Mouse (Mus musculus): ENCODE measurements around the gene Shc1.
A peak's percentile ranks its signal among the peaks of the same experiment; 100 is the strongest.
"Not testable (repeated sequence)": the region's sequence is repeated elsewhere in the genome, so short reads cannot be mapped to it uniquely, and the experiment has no call there.

Shc1 gene

DNA sequence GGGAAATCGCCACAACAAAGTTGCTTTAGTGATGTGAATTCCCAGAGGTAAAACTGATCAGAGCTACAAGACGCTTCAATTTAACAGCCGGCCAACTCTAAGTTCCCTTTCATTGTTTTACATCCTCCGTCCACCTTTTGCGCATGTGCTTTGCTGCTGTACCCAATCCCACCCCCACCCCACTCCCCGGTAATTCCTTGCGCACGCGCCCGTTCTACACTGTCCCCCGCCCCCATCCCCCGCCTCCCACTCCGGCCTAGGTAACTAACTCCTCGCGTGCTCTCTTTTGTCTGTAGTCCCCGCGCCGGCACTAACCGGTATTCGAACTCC is 438 bp upstream of the Shc1 start:
- no peak for DNase-seq (ENCODE audit: low read depth, low spot score)

DNA sequence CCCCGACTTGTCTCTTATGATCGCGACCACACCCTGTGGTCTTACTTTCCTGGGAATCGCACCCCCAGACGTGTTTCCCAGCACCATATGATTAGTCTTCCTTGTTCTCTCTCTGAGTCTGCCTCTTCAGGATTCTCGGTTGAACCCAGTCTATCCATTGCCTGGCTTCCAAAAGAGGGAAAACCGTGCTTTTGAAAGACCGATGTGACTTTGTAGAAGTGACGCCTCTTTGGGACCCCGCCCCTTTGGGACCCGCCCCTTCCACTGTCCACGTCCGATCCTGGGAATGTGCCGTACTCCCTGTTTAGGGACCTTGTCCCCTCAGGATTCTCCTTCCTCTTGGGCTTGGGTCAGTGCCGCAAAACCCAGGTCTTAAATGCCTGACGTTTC is 613 bp downstream of the Shc1 start:
- no peak for DNase-seq (ENCODE audit: low read depth, low spot score)

DNA sequence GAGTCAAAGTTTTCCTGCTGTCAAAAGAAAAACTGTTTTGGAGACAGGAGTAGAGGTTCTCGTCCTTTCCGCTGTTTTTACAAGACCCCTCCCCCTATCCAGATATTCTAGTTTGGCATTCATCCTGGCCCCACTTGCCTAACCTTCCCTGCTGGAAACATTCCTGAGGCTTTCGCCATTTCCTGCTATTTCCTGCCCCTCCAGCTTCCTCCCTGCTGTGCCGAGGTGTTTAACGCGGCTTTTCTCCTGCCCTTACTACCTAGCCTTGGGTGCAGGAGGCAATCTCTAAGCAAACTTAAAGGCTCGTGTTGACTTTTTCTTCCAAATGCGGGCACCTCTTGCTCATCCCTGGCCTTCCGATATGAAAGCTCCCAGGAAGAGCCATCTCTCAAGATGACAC is 1.3 kb downstream of the Shc1 start:
- no peak for DNase-seq (ENCODE audit: low read depth, low spot score)

DNA sequence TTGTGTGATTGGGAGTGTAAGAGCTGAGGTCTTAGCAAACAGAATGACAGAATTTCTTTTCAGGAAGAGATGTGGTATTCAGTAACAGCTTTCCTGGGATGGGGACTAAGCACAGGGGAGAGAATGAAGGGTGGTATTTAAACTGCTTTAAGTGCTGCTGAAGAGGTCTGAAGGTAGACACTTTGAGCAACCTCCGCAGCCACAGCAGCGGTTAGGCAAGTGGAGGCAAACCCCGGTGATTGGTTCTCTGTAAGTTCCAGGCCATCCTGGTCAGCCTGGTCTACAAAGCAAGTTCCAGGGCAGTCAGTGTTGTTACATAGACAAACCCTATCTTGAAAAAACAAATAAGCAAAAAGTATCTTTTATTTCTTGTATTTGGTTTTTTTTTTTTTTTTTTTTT is 1.7 kb downstream of the Shc1 start:
- DNase-seq (ENCODE audit: low read depth, low spot score) = no peak

DNA sequence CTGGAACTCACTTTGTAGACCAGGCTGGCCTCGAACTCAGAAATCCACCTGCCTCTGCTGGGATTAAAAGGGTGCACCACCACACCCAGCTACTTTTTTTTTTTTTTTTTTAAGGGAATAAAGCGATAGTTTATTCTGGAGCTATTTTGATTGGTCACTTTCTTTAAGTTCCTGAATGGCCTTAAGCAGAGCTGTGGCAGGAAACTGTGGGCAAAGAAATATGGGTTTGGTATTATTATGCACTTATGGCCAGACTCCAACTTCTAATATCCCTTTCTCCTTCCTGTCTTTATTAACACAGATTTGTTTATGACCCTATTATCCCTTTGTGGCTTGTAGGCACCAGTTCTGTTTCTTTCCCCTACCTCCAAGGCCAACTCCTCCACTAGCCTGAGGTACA is 2.2 kb downstream of the Shc1 start:
- DNase-seq (ENCODE audit: low read depth, low spot score) = no peak

DNA sequence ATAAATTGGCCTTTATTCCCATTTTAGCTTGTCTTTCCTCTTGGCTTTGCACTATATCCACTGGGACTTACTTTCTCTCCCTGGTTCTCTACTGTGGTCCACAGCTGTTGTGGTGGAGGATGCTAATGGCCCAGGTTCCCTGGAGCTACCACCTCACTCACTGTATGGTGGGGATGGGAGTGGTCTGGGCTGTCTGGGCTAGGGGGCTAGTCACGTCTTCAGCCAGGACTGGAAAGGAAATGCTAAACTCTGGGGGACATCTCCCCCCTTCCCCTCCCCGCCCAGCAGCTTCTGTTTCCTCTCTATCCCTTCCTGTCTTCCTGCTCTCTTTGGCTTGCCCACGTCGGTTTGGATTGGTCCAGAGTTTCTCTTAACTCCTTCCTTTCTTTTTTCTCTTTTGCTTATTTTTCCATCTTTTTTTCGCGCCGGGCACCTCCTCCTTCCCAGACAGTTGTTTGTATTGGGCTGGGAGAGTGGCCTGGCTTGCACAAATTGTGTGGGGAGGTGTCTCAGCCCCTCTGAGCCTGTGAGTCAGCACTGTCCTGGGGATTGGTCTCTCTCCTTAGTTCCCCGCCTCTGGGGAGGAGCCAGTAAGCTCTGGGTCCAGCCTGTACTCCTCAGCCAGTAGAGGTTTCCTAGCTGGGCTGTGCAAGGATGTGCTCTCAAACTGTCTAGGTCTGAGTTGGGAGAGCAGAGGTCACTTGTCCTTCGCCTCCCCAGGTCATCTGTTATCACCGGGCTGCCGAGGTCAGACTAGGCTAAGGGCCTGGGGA is 2.9 kb downstream of the Shc1 start:
- DNase-seq (ENCODE audit: low read depth, low spot score) = no peak

DNA sequence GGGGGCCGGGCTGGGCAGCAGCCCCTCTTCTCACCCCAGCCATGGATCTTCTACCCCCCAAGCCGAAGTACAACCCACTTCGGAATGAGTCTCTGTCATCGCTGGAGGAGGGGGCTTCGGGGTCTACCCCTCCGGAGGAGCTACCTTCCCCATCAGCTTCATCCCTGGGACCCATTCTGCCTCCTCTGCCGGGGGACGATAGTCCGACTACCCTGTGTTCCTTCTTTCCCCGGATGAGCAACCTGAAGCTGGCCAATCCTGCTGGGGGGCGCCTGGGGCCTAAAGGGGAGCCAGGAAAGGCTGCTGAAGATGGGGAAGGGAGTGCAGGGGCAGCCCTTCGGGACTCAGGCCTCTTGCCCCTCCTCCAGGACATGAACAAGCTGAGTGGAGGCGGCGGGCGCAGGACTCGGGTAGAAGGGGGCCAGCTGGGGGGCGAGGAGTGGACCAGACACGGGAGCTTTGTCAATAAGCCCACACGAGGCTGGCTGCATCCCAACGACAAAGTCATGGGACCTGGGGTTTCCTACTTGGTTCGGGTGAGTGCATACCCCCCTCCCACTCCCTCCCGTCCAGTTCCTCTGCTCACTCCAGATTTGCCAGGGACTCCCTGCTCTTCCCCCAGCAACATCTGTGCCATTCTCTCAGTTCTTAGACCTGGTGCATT is 3.7 kb downstream of the Shc1 start:
- DNase-seq (ENCODE audit: low read depth, low spot score) = no peak

DNA sequence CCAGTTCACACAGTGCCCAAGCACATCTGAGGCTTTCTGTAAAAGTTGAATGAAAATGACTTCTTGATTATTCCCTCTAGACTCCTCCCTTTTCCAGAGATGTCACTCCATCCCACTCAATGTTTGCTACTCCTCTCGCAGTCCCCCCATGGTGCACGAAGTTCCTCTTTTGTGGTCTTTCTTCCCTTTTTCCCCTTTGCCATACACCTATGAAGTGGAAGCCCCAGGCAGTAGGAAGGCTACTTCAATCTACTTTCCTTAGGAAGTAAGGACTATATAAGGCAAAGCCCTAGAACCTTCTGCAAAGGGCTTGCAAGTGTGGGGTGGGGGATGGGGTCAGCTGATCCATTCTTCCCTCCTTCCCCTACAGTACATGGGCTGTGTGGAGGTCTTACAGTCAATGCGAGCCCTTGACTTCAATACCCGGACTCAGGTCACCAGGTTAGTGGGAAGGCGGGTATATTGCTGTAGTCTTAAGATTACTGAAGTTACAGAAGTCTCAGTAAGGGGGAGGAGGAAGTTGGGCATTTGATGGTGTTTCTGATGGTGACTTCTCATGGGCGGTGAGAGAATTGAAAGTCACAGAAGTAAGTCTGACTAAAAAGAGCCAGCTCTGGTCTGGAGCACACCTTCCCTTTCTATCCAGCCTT is 4.4 kb downstream of the Shc1 start:
- no peak for DNase-seq (ENCODE audit: low read depth, low spot score)

DNA sequence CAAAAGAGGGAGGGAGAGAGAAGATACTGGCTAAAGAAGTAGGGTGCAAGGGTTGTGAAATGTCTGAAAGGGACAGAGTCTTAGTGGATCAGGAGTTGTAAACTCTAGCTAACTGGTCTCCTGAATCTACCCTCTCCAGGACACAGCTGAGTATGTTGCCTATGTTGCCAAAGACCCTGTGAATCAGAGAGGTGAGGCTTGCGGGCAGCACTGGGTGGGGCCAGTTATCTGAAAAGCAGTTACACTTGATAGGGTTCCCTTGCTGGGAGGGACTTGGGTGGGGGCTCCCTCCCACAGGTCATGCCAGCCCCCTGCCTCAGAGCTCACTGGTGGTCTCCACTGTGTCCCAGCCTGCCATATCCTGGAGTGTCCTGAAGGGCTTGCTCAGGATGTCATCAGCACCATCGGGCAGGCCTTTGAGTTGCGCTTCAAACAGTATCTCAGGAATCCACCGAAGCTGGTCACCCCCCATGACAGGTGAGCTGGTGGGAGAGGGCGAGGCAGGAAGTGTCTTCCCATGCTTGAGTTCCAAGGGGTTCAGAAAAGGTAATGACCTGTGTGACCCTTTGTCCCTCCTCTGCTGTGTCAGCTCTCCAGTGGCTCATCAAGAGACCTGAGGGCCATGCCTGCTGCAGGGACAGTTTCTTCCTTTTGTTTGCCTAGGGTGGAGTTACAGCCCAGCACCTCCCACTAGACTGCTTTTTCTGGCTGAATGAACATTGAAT is 6.3 kb downstream of the Shc1 start:
- DNase-seq (ENCODE audit: low read depth, low spot score) = no peak

DNA sequence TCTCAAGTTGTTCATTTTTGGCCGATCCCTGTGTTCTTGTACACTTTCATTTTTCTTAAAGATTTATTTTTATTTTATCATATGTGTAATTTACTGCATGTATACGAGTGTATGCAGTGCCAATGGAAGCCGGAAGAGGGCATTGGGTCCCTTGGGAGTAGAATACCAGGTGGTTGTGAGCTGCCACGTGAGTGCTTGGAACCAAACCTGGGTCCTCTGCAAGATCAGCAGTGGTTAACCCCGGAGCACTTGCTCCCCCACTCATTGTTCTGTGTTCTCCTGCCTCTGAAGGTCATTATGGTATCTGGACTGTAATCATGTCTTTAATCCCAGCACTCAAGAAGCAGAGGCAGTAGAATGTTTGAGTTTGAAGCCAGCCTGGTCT is 6.9 kb downstream of the Shc1 start:
- no peak for DNase-seq (ENCODE audit: low read depth, low spot score)

DNA sequence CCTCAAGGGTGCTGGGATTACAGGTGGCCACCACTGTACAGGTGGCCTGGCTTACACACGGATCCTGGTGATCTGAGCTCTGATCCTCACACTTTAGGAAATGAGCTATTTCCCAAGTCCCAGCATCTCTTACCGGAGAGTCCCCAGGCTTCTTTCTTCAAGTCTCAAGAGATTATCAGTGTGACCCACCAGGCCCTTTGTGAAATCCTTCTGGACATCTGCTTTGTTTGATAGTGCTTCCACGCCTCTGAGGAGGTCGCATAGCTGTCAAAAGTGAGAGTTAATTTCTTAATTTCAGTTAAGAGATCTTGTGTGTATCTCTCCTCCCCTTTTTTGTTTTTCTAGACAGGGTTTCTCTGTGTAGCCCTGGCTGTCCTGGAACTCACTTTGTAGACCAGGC is 7.6 kb downstream of the Shc1 start:
- DNase-seq (ENCODE audit: low read depth, low spot score) = no peak

DNA sequence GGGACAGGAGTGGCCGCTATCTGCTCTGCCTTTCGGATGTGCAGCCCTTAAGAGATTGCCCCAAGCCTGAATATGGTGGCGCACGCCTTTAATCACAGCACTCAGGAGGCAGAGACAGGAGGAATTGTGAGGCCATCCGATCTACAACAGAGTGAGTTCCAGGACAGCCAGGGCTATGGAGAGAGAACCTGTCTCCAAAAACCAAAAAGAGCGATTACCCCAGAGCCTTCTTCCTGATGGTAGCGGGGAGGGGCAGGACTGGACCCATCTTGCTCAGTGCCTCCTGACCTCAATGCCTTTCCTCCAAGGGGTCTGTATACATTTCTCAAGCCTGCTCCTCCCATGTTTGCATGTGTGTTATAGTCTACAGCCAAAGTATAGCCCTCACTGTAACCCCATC is 10.8 kb downstream of the Shc1 start:
- DNase-seq (ENCODE audit: low read depth, low spot score) = not testable (repeated sequence)

DNA sequence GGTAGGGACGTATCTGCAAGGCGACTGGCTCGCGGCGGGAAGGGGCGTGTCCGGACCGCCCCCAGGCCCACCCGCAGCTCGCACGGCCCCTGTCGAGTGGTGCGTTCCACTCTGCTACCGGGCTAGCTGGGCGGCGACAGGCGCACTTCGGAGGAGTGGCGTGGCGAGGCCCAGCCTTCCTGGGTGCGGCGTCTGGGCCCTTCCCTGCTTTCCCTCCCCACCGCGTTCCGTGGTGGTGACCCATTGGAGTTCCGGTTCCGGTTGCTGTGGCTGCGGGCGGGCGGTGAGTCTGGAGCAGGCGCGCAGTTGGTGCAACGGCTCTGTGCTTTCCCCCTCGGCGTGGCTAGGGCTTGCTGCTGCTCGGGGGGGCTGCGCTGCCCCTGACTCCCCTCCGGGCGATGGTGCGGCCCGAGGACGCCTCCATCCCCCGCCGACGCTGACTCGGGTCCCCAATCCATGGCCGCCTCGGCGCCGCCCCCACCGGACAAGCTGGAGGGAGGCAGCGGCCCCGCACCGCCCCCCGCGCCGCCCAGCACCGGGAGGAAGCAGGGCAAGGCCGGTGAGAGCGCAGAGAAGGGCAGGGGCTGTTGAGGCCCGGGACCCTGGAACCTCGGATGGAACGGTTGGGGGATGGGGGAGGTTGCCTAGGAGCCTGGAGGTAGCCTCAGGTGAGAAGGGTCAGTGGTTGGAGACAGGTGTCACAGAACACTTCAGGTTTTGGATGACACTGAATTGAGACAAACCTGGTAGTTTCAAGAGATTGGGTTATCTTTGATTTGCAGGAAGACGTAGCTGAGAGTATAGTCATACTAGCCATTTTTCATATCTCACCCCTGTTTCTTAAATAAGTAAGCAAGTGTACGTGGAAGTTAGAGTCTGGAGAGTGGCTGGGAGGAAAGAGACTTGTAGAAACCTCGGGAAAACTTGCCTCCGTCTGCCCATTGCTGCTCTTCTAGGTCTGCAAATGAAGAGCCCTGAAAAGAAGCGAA is 12.2 kb downstream of the Shc1 start, which contains the start of gene Pygo2:
Gene Pygo2, plus strand, starts transcription at position 44 of the 989 bp plus-strand sequence.
- DNase-seq (ENCODE audit: low read depth, low spot score) = peak; percentile 97

DNA sequence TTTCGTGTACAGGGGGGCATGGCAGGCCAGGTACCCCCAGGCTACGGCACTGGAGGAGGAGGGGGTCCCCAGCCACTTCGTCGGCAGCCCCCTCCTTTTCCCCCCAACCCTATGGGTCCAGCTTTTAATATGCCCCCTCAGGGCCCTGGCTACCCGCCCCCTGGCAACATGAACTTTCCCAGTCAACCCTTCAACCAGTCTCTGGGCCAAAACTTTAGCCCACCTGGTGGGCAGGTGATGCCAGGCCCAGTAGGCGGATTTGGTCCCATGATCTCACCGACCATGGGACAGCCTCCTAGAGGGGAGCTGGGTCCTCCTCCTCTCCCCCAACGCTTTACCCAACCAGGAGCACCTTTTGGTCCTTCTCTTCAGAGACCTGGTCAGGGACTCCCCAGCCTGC is 14.4 kb downstream of the Shc1 start:
- DNase-seq (ENCODE audit: low read depth, low spot score) = no peak

DNA sequence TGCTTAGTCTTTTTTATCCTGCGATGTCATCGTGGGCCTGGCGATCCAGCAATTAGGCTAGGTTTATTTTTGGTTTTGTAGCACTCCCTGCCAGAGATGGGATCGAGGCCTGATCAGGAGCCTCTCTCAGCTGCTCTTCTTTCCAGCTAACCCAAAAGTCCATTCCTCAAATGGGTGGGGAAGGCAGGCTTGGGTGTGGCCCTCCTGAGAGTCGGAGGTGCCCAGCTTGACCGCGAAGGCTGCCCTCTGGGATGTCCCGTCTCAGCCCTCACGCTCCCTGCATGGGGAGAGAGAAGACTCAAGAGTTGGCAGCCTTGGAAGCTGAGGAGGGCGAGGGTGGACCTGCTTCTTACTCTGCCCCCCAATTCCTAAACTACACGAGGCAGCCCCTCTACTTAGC is 16.3 kb downstream of the Shc1 start:
- no peak for DNase-seq (ENCODE audit: low read depth, low spot score)

DNA sequence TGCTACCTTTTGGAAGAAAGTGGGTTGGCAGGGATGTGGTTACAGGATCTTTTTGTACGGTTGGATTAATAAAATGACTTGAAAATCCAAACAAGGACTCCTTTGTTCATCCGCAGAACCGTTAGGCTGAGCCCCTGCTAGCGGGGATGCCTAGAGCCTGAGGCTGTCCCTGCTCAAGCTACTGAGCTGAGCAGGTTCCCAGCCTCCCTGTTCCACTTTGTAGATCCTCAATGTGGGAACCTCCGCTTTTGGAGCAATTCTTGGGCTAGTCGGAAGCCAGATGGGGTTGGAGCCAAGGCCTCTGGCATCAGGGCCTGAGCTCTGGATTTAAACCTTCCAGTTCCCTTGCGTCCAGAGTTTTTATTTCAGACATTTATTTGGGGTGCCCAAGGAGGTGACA is 16.8 kb downstream of the Shc1 start:
- no peak for DNase-seq (ENCODE audit: low read depth, low spot score)

DNA sequence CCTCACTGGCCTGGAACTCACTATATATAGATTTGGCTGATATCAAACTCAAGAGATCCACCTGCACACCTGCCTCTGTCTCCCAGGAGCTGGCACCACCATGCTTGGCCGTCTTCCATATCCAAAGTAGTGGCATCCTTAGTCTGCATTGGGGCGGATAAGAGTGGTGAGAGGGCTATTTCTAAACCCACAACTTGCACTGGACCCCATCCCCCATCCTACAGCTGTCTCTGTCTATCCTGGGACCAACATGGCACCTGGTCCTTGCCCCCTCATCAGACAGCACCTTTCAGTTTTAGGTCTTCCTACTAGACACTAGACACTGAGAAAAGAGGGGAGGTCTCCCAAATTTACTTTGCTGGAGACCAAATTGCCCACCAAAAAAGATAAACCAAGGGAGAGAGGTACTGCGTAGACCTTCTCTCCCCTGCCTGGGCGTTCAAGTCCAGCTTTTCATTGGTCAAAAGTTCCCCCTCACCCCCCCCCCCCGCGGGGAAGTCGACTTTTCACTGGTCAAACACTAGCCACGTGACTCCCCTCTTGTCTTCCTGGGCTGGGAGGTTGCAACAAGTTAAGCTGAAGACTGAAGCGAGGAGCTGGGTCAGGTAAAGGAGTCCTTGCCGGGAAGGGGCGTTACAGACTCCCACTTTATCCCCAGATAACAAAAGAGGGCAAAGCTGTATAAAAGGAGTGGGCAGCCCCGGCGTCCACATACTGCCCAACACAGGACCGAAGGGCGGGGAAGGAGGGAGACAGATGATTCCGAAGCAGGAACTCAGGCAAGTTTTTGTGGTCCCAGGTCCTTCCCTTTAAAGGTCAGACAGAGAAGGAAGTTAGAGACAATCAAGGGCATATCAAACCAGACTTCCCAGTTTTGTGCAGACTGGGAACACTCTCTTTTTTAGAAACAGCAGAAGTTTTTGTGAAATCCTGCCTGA is 18.2 kb downstream of the Shc1 start, which contains the start of gene Pbxip1:
Gene Pbxip1, plus strand, starts transcription at position 531 of the 938 bp plus-strand sequence.
- DNase-seq (ENCODE audit: low read depth, low spot score) = peak; percentile 89

DNA sequence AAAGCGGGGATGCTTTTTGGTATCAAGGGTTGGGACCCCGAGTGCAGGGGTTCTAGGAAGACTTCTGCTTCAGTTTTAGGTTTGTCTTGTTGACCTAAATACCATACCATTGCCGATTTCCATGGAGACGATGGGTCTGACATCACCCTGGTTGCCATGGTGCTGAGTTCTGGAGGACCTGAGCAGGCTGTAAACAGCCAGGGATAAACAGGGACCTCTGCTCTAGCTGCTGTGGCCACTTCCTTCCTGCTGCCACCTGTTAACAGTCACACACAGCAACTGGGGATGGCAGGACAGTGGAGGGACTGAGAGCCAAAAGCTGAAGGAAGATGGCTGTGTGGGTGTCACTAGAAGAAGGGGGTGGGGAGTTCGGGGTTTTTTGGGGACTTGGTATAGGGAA is 19.0 kb downstream of the Shc1 start:
- DNase-seq (ENCODE audit: low read depth, low spot score) = peak; percentile 84

DNA sequence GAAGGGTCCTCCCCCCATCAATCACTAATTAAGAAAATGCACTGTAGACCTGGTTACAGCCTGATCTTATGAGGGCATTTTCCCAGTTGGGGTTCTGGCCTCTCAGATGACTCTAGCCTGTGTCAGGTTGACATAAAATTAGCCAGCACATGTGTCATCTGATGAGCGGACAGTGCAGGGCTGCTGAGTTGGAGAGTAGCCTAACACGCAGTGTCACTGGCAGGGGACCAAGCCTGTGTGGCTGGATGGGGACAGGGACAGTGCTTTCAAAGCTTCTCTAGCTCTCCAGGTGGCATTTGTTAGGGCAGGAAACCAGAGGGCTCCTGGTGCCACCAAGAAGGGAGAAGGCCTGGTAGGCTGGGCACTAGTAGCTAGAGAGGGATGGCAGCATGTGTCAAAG is 22.4 kb downstream of the Shc1 start:
- no peak for DNase-seq (ENCODE audit: low read depth, low spot score)

Measured in CD4-positive helper T cell, adult 2 months (primary cell).